Mouse (Mus musculus): ENCODE results near the gene Spaca3. TPM values are rescaled to one million over a fixed set of nuclear protein-coding genes. Genes with fewer than 3 reads are reported as not detected.

Spaca3 gene
- polyA plus RNA-seq, 1 experiment from 2014 or later: not detected

GRCm38 (mm10) chr11:80900555-80900954 is 42.4 kb downstream of the Spaca3 start:
- no peaks in the 10 kb centered on the region for H3K9me3 ChIP-seq (replicated peaks)
- no peak overlapping the region for H3K4me2 ChIP-seq
- WGBS (ENCODE audit: insufficient replicate concordance): 56% methylated on average over 4 of the region's 4 CpGs
- no peaks in the 10 kb centered on the region for H3K4me1 ChIP-seq (replicated peaks)
- H3K4me3 ChIP-seq (replicated peaks): no peak overlapping the region
- no peak for DNase-seq
- H3K9ac ChIP-seq: no peak overlapping the region
- ATAC-seq (ENCODE audit: low read depth): no peak
- H3K36me3 ChIP-seq: no peaks in the 10 kb centered on the region
- no peak overlapping the region for H3K27ac ChIP-seq
- H3K27me3 ChIP-seq: peaks cover 3% of the 10 kb centered on the region; the same call in 1 of the 2 replicates

DNA sequence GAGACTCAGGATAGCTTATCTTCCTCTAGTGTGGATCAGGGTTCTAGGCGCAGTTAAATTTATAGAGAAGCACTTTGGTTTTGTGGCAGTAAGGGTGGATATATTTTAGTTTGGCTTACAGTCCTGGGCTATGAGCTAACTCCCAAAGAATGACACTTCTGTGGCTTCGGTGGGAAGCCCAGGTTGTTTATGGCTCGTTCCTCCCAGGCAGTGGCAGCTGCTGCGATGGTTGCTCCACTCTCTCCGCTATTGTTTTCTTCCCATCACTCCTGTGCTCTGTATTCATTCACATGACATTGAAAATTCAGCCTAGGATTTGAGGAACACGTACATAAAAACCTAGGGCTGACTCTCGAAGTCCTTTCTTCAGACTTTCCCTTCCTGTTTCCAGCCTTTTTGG is 44.5 kb downstream of the Spaca3 start:
- H3K4me2 ChIP-seq: no peak overlapping the region
- no peak overlapping the region for H3K4me3 ChIP-seq (replicated peaks)
- no peaks in the 10 kb centered on the region for H3K9me3 ChIP-seq (replicated peaks)
- ATAC-seq (ENCODE audit: low read depth) (no peak), DNase-seq (no peak)
- H3K27me3 ChIP-seq: peaks cover 3% of the 10 kb centered on the region; the same call in 1 of the 2 replicates
- no peak overlapping the region for H3K27ac ChIP-seq
- H3K4me1 ChIP-seq (replicated peaks): no peaks in the 10 kb centered on the region
- H3K9ac ChIP-seq: no peak overlapping the region
- H3K36me3 ChIP-seq: no peaks in the 10 kb centered on the region
- 48% methylated on average over 7 of the region's 7 CpGs for WGBS (ENCODE audit: insufficient replicate concordance)

DNA sequence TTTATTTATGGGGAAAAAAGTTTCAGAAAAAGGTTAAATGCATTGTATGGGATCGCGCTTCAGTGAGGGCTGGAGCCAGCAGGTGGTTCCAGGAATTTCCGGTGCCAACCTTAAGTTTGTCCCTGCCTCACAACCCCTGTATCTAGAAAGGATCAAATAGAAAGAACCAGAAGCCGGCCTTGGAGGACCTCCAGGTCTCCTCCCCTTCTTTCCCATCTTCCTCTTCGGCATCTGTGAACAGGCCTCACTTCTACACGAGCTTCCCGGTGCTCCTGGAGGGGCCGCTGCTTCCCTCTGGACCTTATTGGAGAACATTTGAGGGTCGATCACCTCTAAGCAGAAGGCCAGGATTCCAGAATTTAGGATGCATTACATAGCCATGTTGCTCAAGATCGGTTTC is 45.3 kb downstream of the Spaca3 start:
- no peak overlapping the region for H3K27ac ChIP-seq
- peaks cover 3% of the 10 kb centered on the region; the same call in 1 of the 2 replicates for H3K27me3 ChIP-seq
- no peaks in the 10 kb centered on the region for H3K4me1 ChIP-seq (replicated peaks)
- no peak overlapping the region for H3K4me2 ChIP-seq
- no peaks in the 10 kb centered on the region for H3K36me3 ChIP-seq
- no peak overlapping the region for H3K9ac ChIP-seq
- no peaks in the 10 kb centered on the region for H3K9me3 ChIP-seq (replicated peaks)
- WGBS (ENCODE audit: insufficient replicate concordance): 82% methylated on average over 10 of the region's 10 CpGs
- no peak overlapping the region for H3K4me3 ChIP-seq (replicated peaks)
- ATAC-seq (ENCODE audit: low read depth) (no peak), DNase-seq (no peak)

DNA sequence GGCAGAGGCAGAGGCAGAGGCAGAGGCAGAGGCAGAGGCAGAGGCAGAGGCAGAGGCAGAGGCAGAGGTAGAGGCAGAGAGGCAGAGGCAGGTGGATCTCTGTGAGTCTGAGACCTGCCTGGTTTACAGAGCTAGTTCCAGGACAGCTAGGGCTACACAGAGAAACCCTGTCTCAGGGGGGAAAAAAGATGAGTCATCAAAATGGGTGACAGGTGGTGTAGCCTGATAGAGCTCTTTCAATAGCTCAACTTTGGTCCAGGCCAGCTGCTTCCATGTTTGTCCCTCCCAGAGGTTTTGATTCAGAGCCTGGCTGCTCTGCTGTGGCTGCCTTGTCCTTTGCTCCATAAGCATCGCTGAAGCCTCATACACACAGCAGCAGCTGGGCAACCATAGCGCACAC is 46.4 kb downstream of the Spaca3 start:
- ATAC-seq (ENCODE audit: low read depth) (no peak), DNase-seq (no peak)
- Histone ChIP-seq H3K36me3 (no peaks in the 10 kb centered on the region), H3K9me3 (replicated peaks) (no peaks in the 10 kb centered on the region), H3K27ac (no peak overlapping the region), H3K9ac (no peak overlapping the region), H3K4me2 (no peak overlapping the region), H3K4me3 (replicated peaks) (no peak overlapping the region), H3K4me1 (replicated peaks) (no peaks in the 10 kb centered on the region), H3K27me3 (peaks cover 3% of the 10 kb centered on the region; the same call in 1 of the 2 replicates)
- 77% methylated on average over 2 of the region's 2 CpGs for WGBS (ENCODE audit: insufficient replicate concordance)

GRCm38 (mm10) chr11:80906456-80906855 is 48.3 kb downstream of the Spaca3 start:
- Histone ChIP-seq H3K4me2 (no peak overlapping the region), H3K36me3 (no peaks in the 10 kb centered on the region), H3K4me1 (replicated peaks) (no peaks in the 10 kb centered on the region), H3K9ac (no peak overlapping the region), H3K27me3 (peaks cover 3% of the 10 kb centered on the region; the same call in 1 of the 2 replicates), H3K4me3 (replicated peaks) (no peak overlapping the region), H3K9me3 (replicated peaks) (no peaks in the 10 kb centered on the region), H3K27ac (no peak overlapping the region)
- no peak for ATAC-seq (ENCODE audit: low read depth)
- DNase-seq: no peak
- 19% methylated on average over 4 of the region's 4 CpGs for WGBS (ENCODE audit: insufficient replicate concordance)

- Histone ChIP-seq H3K4me3 (replicated peaks) (no peak overlapping the region), H3K4me2 (no peak overlapping the region), H3K27me3 (peaks cover 3% of the 10 kb centered on the region; the same call in 1 of the 2 replicates), H3K27ac (no peak overlapping the region), H3K36me3 (no peaks in the 10 kb centered on the region), H3K4me1 (replicated peaks) (no peaks in the 10 kb centered on the region), H3K9ac (no peak overlapping the region), H3K9me3 (replicated peaks) (no peaks in the 10 kb centered on the region)
- DNase-seq (no peak), ATAC-seq (ENCODE audit: low read depth) (no peak)
- WGBS (ENCODE audit: insufficient replicate concordance): 67% methylated on average over 6 of the region's 6 CpGs
Measured at GRCm38 (mm10) chr11:80907820-80908219, 49.7 kb downstream of the Spaca3 start.

DNA sequence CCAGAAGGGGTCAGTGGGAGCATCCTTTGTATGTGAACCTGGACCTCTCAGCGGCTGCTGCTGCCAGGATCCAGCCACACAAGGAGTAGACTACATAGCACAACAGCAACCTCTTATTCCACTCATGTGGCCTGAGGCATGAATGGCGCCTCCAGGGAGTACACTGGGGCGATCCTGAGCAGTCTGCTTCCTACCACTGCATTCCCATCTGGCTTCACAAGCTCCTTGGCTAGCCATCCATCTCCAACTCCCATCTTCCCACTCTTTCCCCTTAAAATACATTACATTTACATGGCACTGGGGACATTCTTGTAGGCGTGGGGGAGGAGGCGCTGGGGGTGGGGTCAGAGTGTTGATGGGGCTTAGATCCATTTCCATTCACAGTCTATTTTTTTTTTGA is 54.6 kb downstream of the Spaca3 start:
- no peaks in the 10 kb centered on the region for H3K9me3 ChIP-seq (replicated peaks)
- H3K4me1 ChIP-seq (replicated peaks): no peaks in the 10 kb centered on the region
- no peaks in the 10 kb centered on the region for H3K36me3 ChIP-seq
- H3K27me3 ChIP-seq: no peaks in the 10 kb centered on the region
- H3K27ac ChIP-seq: no peak overlapping the region
- no peak overlapping the region for H3K4me3 ChIP-seq (replicated peaks)
- ATAC-seq (ENCODE audit: low read depth) (no peak), DNase-seq (no peak)
- WGBS (ENCODE audit: insufficient replicate concordance): 64% methylated on average over 5 of the region's 5 CpGs
- no peak overlapping the region for H3K9ac ChIP-seq
- H3K4me2 ChIP-seq: no peak overlapping the region

- Histone ChIP-seq H3K27me3 (no peaks in the 10 kb centered on the region), H3K4me3 (replicated peaks) (no peak overlapping the region), H3K9me3 (replicated peaks) (no peaks in the 10 kb centered on the region), H3K9ac (no peak overlapping the region), H3K4me2 (no peak overlapping the region), H3K4me1 (replicated peaks) (no peaks in the 10 kb centered on the region), H3K27ac (no peak overlapping the region), H3K36me3 (no peaks in the 10 kb centered on the region)
- DNase-seq: no peak
- 45% methylated on average over 4 of the region's 4 CpGs for WGBS (ENCODE audit: insufficient replicate concordance)
- ATAC-seq (ENCODE audit: low read depth): no peak
Measured at GRCm38 (mm10) chr11:80913408-80914024, 55.4 kb downstream of the Spaca3 start.

Other genes starting within 250 kb of the Spaca3 start
- 5.2 and 6.3 TPM in 2 replicates for gene Myo1d, start 78.3 kb upstream of the Spaca3 start, polyA plus RNA-seq (2015; fragmentation: Nextera tagmentation; extraction: Ambion mirVana)
- gene Tmem98, start 48.2 kb upstream of the Spaca3 start, polyA plus RNA-seq (2015; fragmentation: Nextera tagmentation; extraction: Ambion mirVana): 11.7 and 12.6 TPM in 2 replicates

Measured in liver, embryonic 13.5 days (tissue).